Mouse (Mus musculus) lung, postnatal 0 days (tissue): ENCODE data around the gene Gm20458.

Experiments used
- CTCF ChIP-seq: IDR thresholded peaks from 2 replicates; pipeline ENCODE4 v1.5.1; 2016; ENCODE audit warnings: antibody characterized with exemption, mild to moderate bottlenecking
- EP300 ChIP-seq: IDR thresholded peaks from 2 replicates; pipeline ENCODE4 v1.6.1; 2016; ENCODE audit warnings: antibody characterized with exemption, mild to moderate bottlenecking, control low read depth

DNA sequence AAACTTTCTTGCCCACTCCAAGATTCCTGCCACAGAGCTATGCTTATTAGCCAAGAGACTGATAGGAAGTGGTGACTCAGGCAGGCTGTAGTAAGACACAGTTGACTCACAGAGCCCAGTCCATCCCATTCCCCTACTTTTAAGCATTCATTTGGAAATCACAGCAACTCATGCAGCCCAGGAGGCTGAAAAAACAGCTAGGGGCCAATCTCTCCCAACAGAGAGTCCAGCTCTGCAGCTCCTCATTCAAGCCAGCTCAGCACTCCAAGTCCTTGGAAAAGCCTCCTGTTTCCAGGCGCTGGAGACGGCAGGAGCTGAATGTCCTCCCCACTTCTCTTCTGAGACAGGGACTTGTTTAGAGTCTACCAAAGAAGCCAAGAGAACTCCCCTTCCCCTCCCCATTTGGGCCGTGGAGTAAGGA is 21.8 kb upstream of the Gm20458 start:
- TF ChIP-seq CTCF (no peak), EP300 (no peak)
